Comparison of ENCODE assay signal across 14 mouse cellular contexts in the genomic region with DNA sequence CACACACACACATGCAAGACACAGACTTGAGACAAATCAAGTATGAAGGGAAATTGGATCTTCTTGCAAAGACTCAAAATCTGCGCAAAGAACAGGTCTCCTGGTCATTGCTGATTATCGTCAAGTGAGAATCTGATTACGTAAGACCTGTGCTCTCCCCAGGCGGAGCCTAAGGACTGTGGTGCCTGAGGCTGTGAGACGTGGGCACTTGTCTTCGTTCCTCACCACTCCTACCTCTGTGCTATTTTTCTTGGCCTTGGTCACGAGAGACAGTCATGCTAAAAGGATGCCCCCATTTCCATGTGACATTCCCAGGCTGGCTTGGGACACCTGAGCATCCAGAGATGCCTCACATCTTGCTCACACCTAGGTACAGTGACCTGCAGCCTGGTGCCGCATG.
"Had no signal": no experiment of that assay in that cellular context is flagged by ENCODE, and none has a peak within 500 bp of the region (broad histone marks: within the 10 kb centered on the region; RNA-seq: fewer than 3 reads in every experiment).

No protein-coding gene starts in this region.

- H3K9ac ChIP-seq: intestine, embryonic 15.5 days; limb, embryonic 13.5 days; liver, embryonic 14.5 days; midbrain, embryonic 12.5 days had no signal

- ATAC-seq: intestine, embryonic 15.5 days; midbrain, embryonic 16.5 days had no signal

- H3K9me3 ChIP-seq: intestine, embryonic 15.5 days; limb, embryonic 13.5 days; midbrain, embryonic 12.5 days had no signal

- H3K36me3 ChIP-seq: intestine, embryonic 15.5 days; limb, embryonic 13.5 days; midbrain, embryonic 12.5 days had no signal

- H3K4me3 ChIP-seq: intestine, embryonic 15.5 days; limb, embryonic 13.5 days; midbrain, embryonic 12.5 days had no signal

- H3K27ac ChIP-seq: intestine, embryonic 15.5 days; limb, embryonic 13.5 days; liver, embryonic 14.5 days; midbrain, embryonic 12.5 days; stomach, postnatal 0 days had no signal

- H3K4me1 ChIP-seq: intestine, embryonic 15.5 days had no signal

- H3K27me3 ChIP-seq: intestine, embryonic 15.5 days; midbrain, embryonic 12.5 days had no signal

- DNase-seq: kidney, adult 18-20 months; kidney, postnatal 10 days; kidney, postnatal 4 days; lung, adult 18-20 months; lung, postnatal 36 days; right cerebral cortex, postnatal 25 days; thymus, adult 18-20 months; thymus, postnatal 25 days had no signal

- H3K4me2 ChIP-seq: intestine, embryonic 15.5 days; limb, embryonic 13.5 days; midbrain, embryonic 12.5 days had no signal
